Mouse (Mus musculus) olfactory bulb, adult 2 months (tissue): ENCODE results near the gene Gemin5. TPM values are rescaled to one million over a fixed set of nuclear protein-coding genes. Genes with fewer than 3 reads are reported as not detected.

Experiments used
- H3K27ac ChIP-seq: fragments of 200-500 bp; 2 replicates; pipeline ENCODE4 v1.5.1; 2012; ENCODE audit warnings: low read depth, low read length; ENCODE audit not compliant: insufficient read depth
- H3K4me1 ChIP-seq: fragments of 200-500 bp; 2 replicates; pipeline ENCODE4 v1.6.1; 2012; ENCODE audit warnings: low read length; ENCODE audit not compliant: control insufficient read depth, insufficient read depth
- H3K4me3 ChIP-seq: fragments of 200-500 bp; 2 replicates; pipeline ENCODE4 v1.5.1; 2012; ENCODE audit warnings: mild to moderate bottlenecking, low read depth, low read length, moderate library complexity; ENCODE audit not compliant: insufficient read depth
- CTCF ChIP-seq: fragments of 200-500 bp; IDR thresholded peaks from 2 replicates; pipeline ENCODE4 v1.5.1; 2012; ENCODE audit warnings: low read depth, mild to moderate bottlenecking, low read length, moderate library complexity; ENCODE audit not compliant: insufficient read depth
- POLR2A ChIP-seq: fragments of 200-500 bp; IDR thresholded peaks from 2 replicates; pipeline ENCODE4 v1.6.1; 2012; ENCODE audit warnings: mild to moderate bottlenecking, low read depth, low read length, moderate library complexity; ENCODE audit not compliant: insufficient read depth
- WGBS: fragments of 180-500 bp; shearing (Covaris S2); methylation state at CpG from one replicate; pipeline ENCODE4 v1.1.7; 2018; 5-methylcytosine and 5-hydroxymethylcytosine counted together
- polyA plus RNA-seq: library from polyadenylated mRNA; stranded (reverse); fragments of >200 nt; gene quantifications from 2 replicates; pipeline ENCODE4 v1.2.4, GENCODE M21; 2012; ENCODE audit warnings: low replicate concordance; ENCODE audit not compliant: missing spikeins, insufficient read depth, insufficient read length

Gemin5 gene
- polyA plus RNA-seq, 1 experiment = not detected

GRCm38 (mm10) chr11:58143704-58144426, 24.5 kb downstream of the Gemin5 start:
- no peak overlapping the region for H3K27ac ChIP-seq
- H3K4me3 ChIP-seq = no peak overlapping the region
- H3K4me1 ChIP-seq = no peaks in the 10 kb centered on the region
- 90% methylated on average over 9 of the region's 9 CpGs for WGBS
- TF ChIP-seq CTCF (no peak), POLR2A (no peak)

GRCm38 (mm10) chr11:58139466-58139865, 28.9 kb downstream of the Gemin5 start:
- TF ChIP-seq CTCF (no peak), POLR2A (no peak)
- Histone ChIP-seq H3K4me1 (no peaks in the 10 kb centered on the region), H3K27ac (no peak overlapping the region), H3K4me3 (no peak overlapping the region)
- 89% methylated on average over 3 of the region's 3 CpGs for WGBS

GRCm38 (mm10) chr11:58138821-58139220, 29.5 kb downstream of the Gemin5 start:
- no peaks in the 10 kb centered on the region for H3K4me1 ChIP-seq
- H3K4me3 ChIP-seq = no peak overlapping the region
- no peak for TF ChIP-seq POLR2A
- TF ChIP-seq CTCF = no peak
- no peak overlapping the region for H3K27ac ChIP-seq
- 90% methylated on average over 11 of the region's 11 CpGs for WGBS

GRCm38 (mm10) chr11:58136677-58137076, 31.7 kb downstream of the Gemin5 start:
- no peak overlapping the region for H3K27ac ChIP-seq
- WGBS = 90% methylated on average over 6 of the region's 6 CpGs
- H3K4me1 ChIP-seq = no peaks in the 10 kb centered on the region
- TF ChIP-seq CTCF = no peak
- no peak overlapping the region for H3K4me3 ChIP-seq

- Histone ChIP-seq H3K4me1 (no peaks in the 10 kb centered on the region), H3K4me3 (no peak overlapping the region), H3K27ac (no peak overlapping the region)
- TF ChIP-seq POLR2A (no peak), CTCF (no peak)
These were observed 33.0 kb downstream of the Gemin5 start for GRCm38 (mm10) chr11:58135296-58135695.

- Histone ChIP-seq H3K4me1 (no peaks in the 10 kb centered on the region), H3K4me3 (no peak overlapping the region), H3K27ac (no peak overlapping the region)
- TF ChIP-seq CTCF = no peak
- no peak for TF ChIP-seq POLR2A
These were observed 33.5 kb downstream of the Gemin5 start for GRCm38 (mm10) chr11:58134869-58135268.

GRCm38 (mm10) chr11:58132026-58132425, 36.3 kb downstream of the Gemin5 start:
- no peak overlapping the region for H3K27ac ChIP-seq
- no peaks in the 10 kb centered on the region for H3K4me1 ChIP-seq
- TF ChIP-seq CTCF (no peak), POLR2A (no peak)
- no peak overlapping the region for H3K4me3 ChIP-seq
- 93% methylated on average over 3 of the region's 3 CpGs for WGBS

- no peak for TF ChIP-seq CTCF
- no peak for TF ChIP-seq POLR2A
- 86% methylated on average over 6 of the region's 6 CpGs for WGBS
These were observed 39.0 kb downstream of the Gemin5 start for GRCm38 (mm10) chr11:58129302-58129843.

GRCm38 (mm10) chr11:58127544-58127943, 40.8 kb downstream of the Gemin5 start:
- H3K27ac ChIP-seq = no peak overlapping the region
- no peak for TF ChIP-seq POLR2A
- no peak overlapping the region for H3K4me3 ChIP-seq
- 79% methylated on average over 2 of the region's 2 CpGs for WGBS
- H3K4me1 ChIP-seq = no peaks in the 10 kb centered on the region

More at GRCm38 (mm10) chr11:58129302-58129843, 39.0 kb downstream of the Gemin5 start:
- H3K27ac ChIP-seq = no peak overlapping the region
- no peaks in the 10 kb centered on the region for H3K4me1 ChIP-seq
- H3K4me3 ChIP-seq = no peak overlapping the region
